Mouse (Mus musculus) intestine, postnatal 0 days (tissue): ENCODE results near the gene Trim69. TPM values are rescaled to one million over a fixed set of nuclear protein-coding genes. Genes with fewer than 3 reads are reported as not detected.

Experiments used
- ATAC-seq: fragments of 200-750 bp; cut with Nextera tagmentation; 2 replicates; pipeline ENCODE4 v1.8.0; 2017; ENCODE audit warnings: mild to moderate bottlenecking, moderate TSS enrichment, moderate library complexity
- H3K27ac ChIP-seq: fragments of 300-500 bp; sonication (generic); 2 replicates; pipeline ENCODE4 v1.5.1; 2014; ENCODE audit warnings: mild to moderate bottlenecking, low read depth, low read length, moderate library complexity
- H3K27me3 ChIP-seq: fragments of 300-500 bp; sonication (generic); replicated peaks from 2 replicates; pipeline ENCODE4 v1.6.1; 2014; ENCODE audit warnings: low read length, mixed read lengths; ENCODE audit not compliant: control insufficient read depth, insufficient read depth
- H3K36me3 ChIP-seq: fragments of 300-500 bp; sonication (generic); 2 replicates; pipeline ENCODE4 v1.6.1; 2014; ENCODE audit warnings: mild to moderate bottlenecking, moderate library complexity; ENCODE audit not compliant: control insufficient read depth, insufficient read depth
- H3K4me1 ChIP-seq: fragments of 300-500 bp; sonication (generic); replicated peaks from 2 replicates; pipeline ENCODE4 v1.6.1; 2014; ENCODE audit warnings: antibody characterized with exemption, low read length, mixed read lengths; ENCODE audit not compliant: control insufficient read depth, insufficient read depth
- H3K4me2 ChIP-seq: fragments of 300-500 bp; sonication (generic); replicated peaks from 2 replicates; pipeline ENCODE4 v1.6.1; 2014; ENCODE audit warnings: low read depth, mild to moderate bottlenecking, moderate library complexity
- H3K4me3 ChIP-seq: fragments of 300-500 bp; sonication (generic); 2 replicates; pipeline ENCODE4 v1.5.1; 2014; ENCODE audit warnings: low read depth, low read length
- H3K9ac ChIP-seq: fragments of 300-500 bp; sonication (generic); 2 replicates; pipeline ENCODE4 v1.6.1; 2014; ENCODE audit warnings: mild to moderate bottlenecking, low read depth, low read length
- H3K9me3 ChIP-seq: fragments of 300-500 bp; sonication (generic); 2 replicates; pipeline ENCODE4 v1.6.1; 2016; ENCODE audit warnings: mixed run types; ENCODE audit not compliant: control insufficient read depth
- CTCF ChIP-seq: sonication (generic); IDR thresholded peaks from 2 replicates; pipeline ENCODE4 v1.5.1; 2016; ENCODE audit warnings: low read depth, mild to moderate bottlenecking, control low read depth, antibody characterized with exemption, moderate library complexity
- WGBS: fragments of 180-500 bp; shearing (Covaris S2); extraction: QIAGEN DNeasy Blood & Tissue Kit; methylation state at CpG from one replicate; pipeline ENCODE4 v1.1.7; 2014; 5-methylcytosine and 5-hydroxymethylcytosine counted together
- polyA plus RNA-seq: library from polyadenylated mRNA; unstranded; fragments of >200 nt; fragmentation: Nextera tagmentation; extraction: Ambion mirVana; gene quantifications from 2 replicates; pipeline ENCODE4 v1.2.1, GENCODE M21; 2015

The Trim69 gene
- polyA plus RNA-seq, 1 experiment from 2014 or later, result 0.10 TPM

- WGBS, result 84% methylated on average over 17 of the region's 17 CpGs
- H3K4me3 ChIP-seq, result no peak within 1 kb of the TSS
- H3K9ac ChIP-seq, result no peak within 1 kb of the TSS
- no peaks in the 10 kb centered on the region for H3K36me3 ChIP-seq
- H3K4me2 ChIP-seq, result no peak within 1 kb of the TSS
- no peak for TF ChIP-seq CTCF
- ATAC-seq, result no peak
- H3K4me1 ChIP-seq, result no peaks in the 10 kb centered on the region
- H3K27ac ChIP-seq, result no peak within 1 kb of the TSS
- no peaks in the 10 kb centered on the region for H3K27me3 ChIP-seq
- no peaks in the 10 kb centered on the region for H3K9me3 ChIP-seq
Measured at GRCm38 (mm10) chr2:122186106-122186505, 25.6 kb downstream of the Trim69 start, which contains the start of the genes Patl2 and Terb2. Gene Patl2 (minus strand): TSS chr2:122186189. Gene Terb2 (plus strand): TSS chr2:122186272.

GRCm38 (mm10) chr2:122186751-122187150 lies 26.3 kb downstream of the Trim69 start:
- WGBS, result 57% methylated on average over 3 of the region's 3 CpGs
- H3K4me3 ChIP-seq, result no peak overlapping the region
- no peak overlapping the region for H3K4me2 ChIP-seq
- H3K27ac ChIP-seq, result no peak overlapping the region
- H3K9ac ChIP-seq, result no peak overlapping the region
- H3K27me3 ChIP-seq, result no peaks in the 10 kb centered on the region
- peak; percentile 81 for ATAC-seq
- no peaks in the 10 kb centered on the region for H3K4me1 ChIP-seq
- no peaks in the 10 kb centered on the region for H3K9me3 ChIP-seq
- no peaks in the 10 kb centered on the region for H3K36me3 ChIP-seq
- no peak for TF ChIP-seq CTCF

GRCm38 (mm10) chr2:122191849-122192248 lies 31.3 kb downstream of the Trim69 start:
- H3K27me3 ChIP-seq, result no peaks in the 10 kb centered on the region
- no peaks in the 10 kb centered on the region for H3K4me1 ChIP-seq
- H3K9me3 ChIP-seq, result no peaks in the 10 kb centered on the region
- no peak overlapping the region for H3K4me3 ChIP-seq
- no peak overlapping the region for H3K4me2 ChIP-seq
- ATAC-seq, result no peak
- H3K36me3 ChIP-seq, result no peaks in the 10 kb centered on the region
- no peak overlapping the region for H3K27ac ChIP-seq
- 77% methylated on average over 3 of the region's 3 CpGs for WGBS
- TF ChIP-seq CTCF, result no peak
- no peak overlapping the region for H3K9ac ChIP-seq

- Histone ChIP-seq H3K27ac (no peak overlapping the region), H3K4me1 (no peaks in the 10 kb centered on the region), H3K9ac (no peak overlapping the region), H3K36me3 (no peaks in the 10 kb centered on the region), H3K27me3 (no peaks in the 10 kb centered on the region), H3K9me3 (no peaks in the 10 kb centered on the region), H3K4me3 (no peak overlapping the region), H3K4me2 (no peak overlapping the region)
- 50% methylated on average over 1 of the region's 1 CpGs for WGBS
- peak; percentile 43; the same call in 1 of the 2 replicates for ATAC-seq
- TF ChIP-seq CTCF, result peak; percentile 73
Measured at GRCm38 (mm10) chr2:122194509-122194929, 34.0 kb downstream of the Trim69 start.

GRCm38 (mm10) chr2:122201501-122201900 lies 41.0 kb downstream of the Trim69 start:
- 71% methylated on average over 1 of the region's 1 CpGs for WGBS
- no peak for TF ChIP-seq CTCF
- Histone ChIP-seq H3K9ac (no peak overlapping the region), H3K36me3 (no peaks in the 10 kb centered on the region), H3K9me3 (no peaks in the 10 kb centered on the region), H3K4me3 (no peak overlapping the region), H3K4me2 (no peak overlapping the region), H3K27me3 (no peaks in the 10 kb centered on the region), H3K27ac (no peak overlapping the region), H3K4me1 (no peaks in the 10 kb centered on the region)
- ATAC-seq, result no peak

GRCm38 (mm10) chr2:122206440-122207107 lies 46.1 kb downstream of the Trim69 start:
- H3K4me1 ChIP-seq, result no peaks in the 10 kb centered on the region
- H3K4me2 ChIP-seq, result no peak overlapping the region
- H3K9ac ChIP-seq, result no peak overlapping the region
- no peak overlapping the region for H3K4me3 ChIP-seq
- ATAC-seq, result peak; percentile 89
- no peak for TF ChIP-seq CTCF
- no peaks in the 10 kb centered on the region for H3K36me3 ChIP-seq
- H3K27me3 ChIP-seq, result no peaks in the 10 kb centered on the region
- 23% methylated on average over 2 of the region's 2 CpGs for WGBS
- peak overlapping the region; percentile 76 for H3K27ac ChIP-seq
- H3K9me3 ChIP-seq, result no peaks in the 10 kb centered on the region
